Mouse (Mus musculus): ENCODE measurements around the gene Ccdc146.
"Not testable (repeated sequence)": the region's sequence is repeated elsewhere in the genome, so short reads cannot be mapped to it uniquely, and the experiment has no call there.

Ccdc146 gene

DNA sequence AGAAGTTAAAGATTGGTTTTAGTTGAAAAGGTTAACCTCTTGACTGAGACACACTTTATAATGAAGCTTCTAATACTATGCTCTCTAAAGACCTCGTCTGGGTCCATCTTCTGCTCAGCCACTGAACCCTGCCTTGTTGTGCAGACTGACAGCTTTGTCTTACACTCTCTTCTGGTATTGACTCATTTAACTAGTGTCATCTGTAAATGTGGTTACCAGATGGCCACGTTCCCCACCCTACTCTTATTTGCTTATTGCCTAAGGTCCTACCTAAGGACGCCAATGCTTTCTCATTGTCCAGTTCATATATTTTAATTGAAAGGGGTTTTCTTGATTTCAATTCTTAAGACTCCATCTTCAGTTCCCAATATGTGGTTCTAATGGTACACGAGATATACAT, 35.6 kb downstream of the Ccdc146 start:
- in situ Hi-C loops (cut with MboI; ENCODE audit: low sequenced_read_pairs): no loop called here

DNA sequence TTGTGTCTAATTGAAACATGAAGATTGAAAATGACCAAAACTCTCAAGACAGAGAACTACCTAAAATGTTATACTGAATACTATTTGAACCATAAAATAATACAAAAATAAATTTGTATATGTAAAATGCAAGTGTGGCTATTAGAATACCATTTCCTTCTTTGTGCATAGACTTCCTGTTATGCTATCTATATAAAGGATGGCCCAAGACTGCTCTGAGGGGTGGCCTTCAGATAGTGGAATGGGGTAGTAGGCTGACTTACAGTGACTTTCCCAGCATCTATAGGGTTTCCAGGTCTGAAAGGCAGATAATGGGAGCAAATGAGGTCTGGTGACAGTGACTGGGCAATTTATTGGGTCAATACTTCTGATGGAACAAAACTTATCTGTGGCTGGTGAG, 37.1 kb downstream of the Ccdc146 start:
- in situ Hi-C loops (cut with MboI; ENCODE audit: low sequenced_read_pairs): no loop called here

DNA sequence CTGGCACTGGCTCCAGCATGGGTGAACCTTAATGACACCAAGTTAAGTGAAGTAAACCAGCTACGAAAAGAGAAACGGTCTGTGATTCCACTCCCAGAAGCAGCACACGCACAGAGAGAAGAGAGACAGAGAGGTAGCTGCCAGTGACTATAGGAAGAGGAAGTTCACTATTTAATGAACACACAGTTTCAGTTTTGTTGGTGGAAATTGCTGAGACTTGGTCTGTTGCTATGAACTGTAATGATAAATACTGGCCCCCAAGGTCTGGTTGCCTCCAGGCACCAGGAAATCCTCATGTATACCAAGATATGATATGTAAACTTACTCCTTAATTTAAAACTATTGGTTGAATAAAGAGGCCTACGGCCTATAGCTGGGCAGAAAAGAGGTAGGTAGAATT, 38.0 kb downstream of the Ccdc146 start:
- in situ Hi-C loops (cut with MboI; ENCODE audit: low sequenced_read_pairs): no loop called here

DNA sequence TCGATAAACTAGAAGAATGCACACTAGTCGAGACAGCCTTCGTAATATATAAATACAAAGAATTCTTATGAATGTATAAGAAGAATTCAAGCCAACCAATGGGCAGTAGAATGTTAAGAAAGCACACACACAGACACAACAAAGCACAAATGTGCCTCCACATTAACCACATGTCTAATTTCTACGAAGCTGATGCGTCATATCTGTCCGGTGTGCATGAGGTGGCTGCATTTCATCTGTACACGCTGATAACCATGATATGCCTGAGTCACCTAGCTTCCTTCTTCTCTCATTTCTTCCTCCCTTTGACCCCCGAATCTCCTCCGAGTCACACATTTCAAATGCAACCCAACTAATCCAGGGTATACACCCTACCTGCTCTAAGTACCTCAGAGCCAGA, 39.5 kb downstream of the Ccdc146 start:
- in situ Hi-C loops (cut with MboI; ENCODE audit: low sequenced_read_pairs): no loop called here

DNA sequence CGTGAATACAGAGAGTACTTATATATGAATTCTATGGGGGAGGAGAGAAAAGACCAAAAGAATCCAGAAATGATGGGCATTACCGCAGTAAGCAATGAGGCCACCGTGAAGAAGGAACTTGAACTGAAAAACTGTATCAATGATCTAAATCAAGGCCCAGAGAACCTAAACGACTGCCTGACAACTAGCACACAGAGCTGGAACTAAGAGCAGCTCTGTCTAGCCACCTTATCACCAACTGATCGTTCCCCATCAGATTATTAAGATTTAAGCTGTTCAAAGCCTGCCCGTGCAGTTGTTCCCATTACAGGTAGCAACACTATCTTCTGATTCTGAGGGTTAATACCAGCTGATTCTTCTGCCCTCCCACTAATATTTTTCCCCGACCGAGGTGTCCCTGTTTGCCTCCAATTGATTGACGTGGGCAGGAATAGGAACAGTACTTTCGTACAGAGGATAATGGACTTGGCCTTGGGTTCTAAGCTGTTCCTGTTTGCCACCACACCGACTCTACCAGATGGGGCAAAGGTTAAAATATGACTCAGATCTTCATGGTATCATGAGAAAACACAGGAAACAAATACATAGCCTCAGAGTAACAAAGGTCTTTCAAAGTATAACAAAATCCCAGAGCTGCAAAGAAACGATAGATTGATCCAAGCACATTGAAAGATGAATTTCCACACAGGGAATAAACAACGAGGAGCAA, 40.1 kb downstream of the Ccdc146 start:
- in situ Hi-C loops (cut with MboI; ENCODE audit: low sequenced_read_pairs): no loop called here

DNA sequence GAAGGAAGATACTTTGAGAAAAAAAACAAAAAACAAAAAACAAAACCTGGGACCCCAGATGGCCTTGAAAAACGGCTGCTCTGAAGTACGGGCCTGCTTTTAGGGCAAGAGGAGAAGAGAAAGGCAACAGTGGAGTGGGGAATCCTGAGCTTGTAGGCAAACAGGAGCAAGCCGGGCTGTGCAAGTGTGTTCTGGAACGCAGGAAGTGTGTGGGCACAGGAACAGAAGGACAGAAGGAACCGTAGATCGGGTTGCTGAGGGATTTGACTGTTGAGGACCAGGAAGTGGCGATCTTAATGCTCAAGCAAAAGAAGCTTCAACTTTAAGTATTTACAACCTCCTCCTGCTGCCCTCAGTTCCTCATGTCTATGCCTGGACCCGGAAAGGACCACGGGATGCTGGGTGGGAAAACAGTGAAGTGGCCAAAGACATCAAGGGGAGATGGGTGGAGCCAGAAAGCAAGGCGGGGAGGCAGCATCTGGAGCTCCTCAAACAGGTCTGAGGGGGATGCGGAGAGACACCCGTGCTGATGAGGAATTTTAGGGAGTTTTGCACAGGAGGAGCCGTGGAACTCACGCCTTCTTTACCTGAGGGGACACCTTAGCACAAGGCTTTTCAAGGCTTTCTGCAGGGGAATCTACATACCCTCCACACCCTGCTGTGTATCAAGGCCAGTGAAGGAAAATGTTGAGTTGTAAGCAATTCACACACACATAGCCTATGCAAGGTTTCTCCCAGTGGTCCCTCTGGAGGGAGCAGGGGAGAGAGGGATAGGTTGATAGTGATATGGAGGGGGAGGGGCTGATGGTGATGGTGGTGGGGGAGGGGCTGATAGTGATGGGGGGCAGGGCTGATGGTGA, 40.9 kb downstream of the Ccdc146 start:
- in situ Hi-C loops (cut with MboI; ENCODE audit: low sequenced_read_pairs): no loop called here

DNA sequence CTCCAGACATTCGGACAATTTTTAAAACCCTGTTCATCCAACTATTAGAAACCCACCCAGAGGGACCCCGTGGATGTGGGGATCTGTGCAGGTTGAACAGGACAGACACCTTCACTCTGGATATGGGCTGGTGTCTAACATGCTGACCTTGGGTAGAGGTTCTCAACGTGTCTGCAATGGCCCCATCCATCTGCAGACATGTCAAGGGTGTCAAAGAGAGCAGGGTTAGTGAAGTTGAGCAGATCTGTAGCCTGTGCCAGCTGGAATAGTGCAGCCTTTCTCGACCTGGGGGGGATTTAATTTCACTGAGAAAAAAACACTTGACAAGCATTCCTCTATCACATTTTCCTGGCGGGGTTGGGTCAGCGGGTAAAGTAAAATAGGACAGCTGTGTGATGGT, 41.8 kb downstream of the Ccdc146 start:
- in situ Hi-C loops (cut with MboI; ENCODE audit: low sequenced_read_pairs): no loop called here

DNA sequence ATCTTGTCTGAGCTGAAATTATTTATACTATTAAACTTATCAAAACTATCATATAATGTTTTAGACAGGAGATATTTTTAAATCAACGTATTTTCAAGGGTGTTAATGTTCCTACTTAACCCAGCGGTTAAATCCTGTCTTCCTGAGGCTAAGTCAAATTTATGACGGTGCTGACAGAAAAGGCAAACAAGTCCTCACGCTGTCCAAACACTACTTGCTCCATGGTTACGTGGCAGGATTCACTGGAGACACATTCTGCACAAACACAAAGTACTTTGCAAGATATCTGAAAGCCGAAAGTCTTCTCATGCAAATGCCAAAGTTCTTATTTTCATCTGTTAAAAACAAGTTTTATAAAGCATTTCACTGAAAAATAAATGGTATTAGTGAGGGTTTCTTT, 42.5 kb downstream of the Ccdc146 start:
- in situ Hi-C loops (cut with MboI; ENCODE audit: low sequenced_read_pairs): no loop called here

DNA sequence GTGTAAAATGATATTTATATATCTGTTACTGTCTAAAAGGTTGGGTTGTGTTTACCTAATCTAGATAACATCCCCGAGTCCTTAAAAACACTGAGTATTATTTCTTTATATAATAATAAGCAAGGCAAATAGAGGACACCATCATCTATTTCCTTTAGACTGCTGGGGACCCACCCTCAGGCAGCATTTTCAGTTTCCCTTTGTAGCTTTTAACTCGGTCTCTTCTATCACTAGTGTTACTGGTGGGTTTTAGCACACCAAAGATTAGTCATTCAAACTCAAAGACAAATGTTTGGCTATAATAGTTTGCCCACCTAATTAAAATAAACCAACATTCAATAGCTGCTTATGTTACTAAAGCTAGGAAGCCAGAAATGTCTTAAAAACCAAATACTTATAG, 46.1 kb downstream of the Ccdc146 start:
- in situ Hi-C loops (cut with MboI; ENCODE audit: low sequenced_read_pairs): no loop called here

DNA sequence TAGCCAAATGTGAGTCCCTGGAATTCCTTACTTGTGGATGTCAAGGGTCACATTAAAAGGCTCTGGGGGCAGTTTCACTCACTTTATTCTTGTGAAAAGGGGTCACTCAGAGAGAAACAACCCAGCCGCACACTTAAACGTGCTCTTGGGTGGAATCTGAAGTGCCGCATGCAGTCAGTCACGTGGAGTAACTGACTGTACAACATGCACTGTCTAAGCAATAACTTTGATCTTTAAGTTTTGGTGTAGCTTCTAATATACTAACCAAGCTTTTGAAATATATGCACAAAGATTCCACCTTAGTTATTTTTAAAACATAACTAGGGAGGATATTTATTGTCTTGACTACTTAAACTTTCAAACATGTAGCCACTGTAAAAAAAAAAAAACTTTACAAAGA, 47.5 kb downstream of the Ccdc146 start:
- in situ Hi-C loops (cut with MboI; ENCODE audit: low sequenced_read_pairs): no loop called here

DNA sequence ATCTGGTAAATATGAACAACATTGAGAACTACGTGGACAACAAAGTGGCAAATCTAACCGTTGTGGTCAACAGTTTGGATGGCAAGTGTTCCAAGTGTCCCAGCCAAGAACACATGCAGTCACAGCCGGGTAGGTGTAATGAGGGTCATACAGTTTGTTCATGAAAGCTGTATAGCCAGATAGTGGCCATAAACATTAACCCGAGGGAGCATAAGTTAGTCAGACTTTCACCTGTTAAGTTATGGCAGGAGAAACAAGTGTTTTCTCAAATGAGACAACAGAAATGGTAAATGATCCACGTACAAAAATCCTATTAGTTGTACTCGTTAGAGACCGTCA, 51.3 kb downstream of the Ccdc146 start:
- in situ Hi-C loops (cut with MboI; ENCODE audit: low sequenced_read_pairs): no loop called here

DNA sequence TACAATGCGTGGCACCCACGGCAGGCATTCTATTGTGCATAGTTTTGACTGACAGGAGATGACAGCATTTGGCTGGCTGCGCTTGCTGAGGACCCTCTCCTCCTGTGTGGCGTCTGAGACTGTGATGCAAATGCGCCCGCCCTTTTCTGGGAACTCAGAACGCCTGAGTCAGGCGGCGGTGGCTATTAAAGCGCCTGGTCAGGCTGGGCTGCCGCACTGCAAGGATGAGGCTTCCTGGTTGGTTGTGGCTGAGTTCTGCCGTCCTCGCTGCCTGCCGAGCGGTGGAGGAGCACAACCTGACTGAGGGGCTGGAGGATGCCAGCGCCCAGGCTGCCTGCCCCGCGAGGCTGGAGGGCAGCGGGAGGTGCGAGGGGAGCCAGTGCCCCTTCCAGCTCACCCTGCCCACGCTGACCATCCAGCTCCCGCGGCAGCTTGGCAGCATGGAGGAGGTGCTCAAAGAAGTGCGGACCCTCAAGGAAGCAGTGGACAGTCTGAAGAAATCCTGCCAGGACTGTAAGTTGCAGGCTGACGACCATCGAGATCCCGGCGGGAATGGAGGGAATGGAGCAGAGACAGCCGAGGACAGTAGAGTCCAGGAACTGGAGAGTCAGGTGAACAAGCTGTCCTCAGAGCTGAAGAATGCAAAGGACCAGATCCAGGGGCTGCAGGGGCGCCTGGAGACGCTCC, 51.8 kb downstream of the Ccdc146 start, which contains the start of gene Fgl2:
Fgl2 (plus strand) TSS at position 150 of the 687 bp plus-strand sequence.
- in situ Hi-C loops (cut with MboI; ENCODE audit: low sequenced_read_pairs): no loop called here

DNA sequence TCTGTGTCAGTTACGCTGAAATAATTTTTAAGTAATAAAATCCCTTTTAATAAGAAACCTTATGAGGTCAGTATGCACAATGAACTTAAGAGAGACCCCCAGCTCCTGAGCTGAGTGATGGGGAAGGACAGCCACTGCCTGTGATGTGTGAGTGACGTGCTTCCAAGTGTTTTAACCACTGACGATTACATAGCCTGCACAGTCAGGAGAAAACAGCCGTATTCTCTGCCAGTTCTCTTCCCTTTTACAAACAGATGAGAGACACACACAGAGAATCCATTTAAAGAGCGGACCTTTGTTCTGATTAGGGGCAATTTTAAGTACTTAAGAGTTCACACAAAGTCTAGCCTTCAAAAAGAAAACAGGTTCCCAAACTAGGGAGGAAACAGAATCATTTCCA, 52.6 kb downstream of the Ccdc146 start:
- in situ Hi-C loops (cut with MboI; ENCODE audit: low sequenced_read_pairs): no loop called here

DNA sequence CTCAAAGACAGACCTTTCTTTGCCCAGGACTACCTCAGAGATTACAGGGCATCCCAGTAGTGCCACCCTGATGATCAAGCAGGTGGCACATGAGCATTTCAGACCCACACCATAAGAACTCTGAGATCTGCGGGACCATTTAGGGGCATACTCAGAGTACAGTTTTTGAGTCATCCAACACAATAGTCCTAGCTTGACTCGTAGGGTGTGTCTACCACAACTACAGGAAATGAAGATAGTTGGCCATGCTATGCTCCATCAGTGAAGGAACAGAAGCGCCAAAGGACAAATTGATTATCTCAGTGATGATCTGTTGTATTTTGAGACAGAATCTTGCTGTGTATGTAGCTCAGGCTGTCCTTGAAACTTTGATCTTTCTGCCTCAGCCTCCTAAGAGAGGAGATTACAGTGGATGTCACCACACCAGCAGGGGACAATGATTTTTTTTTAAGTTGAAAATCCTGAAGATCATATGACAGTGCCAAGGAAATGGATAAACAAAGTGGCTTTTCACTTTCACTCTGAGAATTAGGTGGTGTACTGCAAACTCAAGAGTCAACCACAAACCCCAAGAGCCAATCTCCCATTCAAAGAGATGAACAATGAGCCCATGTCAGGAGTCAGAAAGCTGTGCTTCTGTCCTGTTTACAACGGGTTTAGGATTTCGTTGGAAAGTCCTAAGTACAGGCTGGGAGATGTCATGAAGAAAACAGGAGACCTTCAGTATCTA, 54.1 kb downstream of the Ccdc146 start:
- in situ Hi-C loops (cut with MboI; ENCODE audit: low sequenced_read_pairs): no loop called here

DNA sequence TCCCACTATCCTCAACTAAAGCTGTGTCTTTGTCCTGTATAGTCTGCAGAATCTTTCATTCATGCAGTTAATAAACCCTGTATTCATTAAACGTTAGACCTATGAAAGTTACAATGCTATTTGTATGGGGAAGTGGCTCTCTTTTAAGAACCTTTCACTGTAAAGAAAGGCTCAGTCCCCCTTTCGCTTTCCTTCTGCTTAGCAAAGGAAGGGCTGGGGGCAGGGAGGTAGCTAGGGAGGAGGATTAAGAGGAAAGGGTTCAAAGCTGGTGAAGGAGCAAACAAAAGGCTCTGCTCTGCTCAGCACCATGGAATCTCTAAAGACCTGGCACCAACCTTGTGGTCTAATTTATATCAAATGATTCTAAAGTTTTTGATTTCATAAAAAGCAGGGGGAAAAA, 57.0 kb downstream of the Ccdc146 start:
- in situ Hi-C loops (cut with MboI; ENCODE audit: low sequenced_read_pairs): no loop called here

DNA sequence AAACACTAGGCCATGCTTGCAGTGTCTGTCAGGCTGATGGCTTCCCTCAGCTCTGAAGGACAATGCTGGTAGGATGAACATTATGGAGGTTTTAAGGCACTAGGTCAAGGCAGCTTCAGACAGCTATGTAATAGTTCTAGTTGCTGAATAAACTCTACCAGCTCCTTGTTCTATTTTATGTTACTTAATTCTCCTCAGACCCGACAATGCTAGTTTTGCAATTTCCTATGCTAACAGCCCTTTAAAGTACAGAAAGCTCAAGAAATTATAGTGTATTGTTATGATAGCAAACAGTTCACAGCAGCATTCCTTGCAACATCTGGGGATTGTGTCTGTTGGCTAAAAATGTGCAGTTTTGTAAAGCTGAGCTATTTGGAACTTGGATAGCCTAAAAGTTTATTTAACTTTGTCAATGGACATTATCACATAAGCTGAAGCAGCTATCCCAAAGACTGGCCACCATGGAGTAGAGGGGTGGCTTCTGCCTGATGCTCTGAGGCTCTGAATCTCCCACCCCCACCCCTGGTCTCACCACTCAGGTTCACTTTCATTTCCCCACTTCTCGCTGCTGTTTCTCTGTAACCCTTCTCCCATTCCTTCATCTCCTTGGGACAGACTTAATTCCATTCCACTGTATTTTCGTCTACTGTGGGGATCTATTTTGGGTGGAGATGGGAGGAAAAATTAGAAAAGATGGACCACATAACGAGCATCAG, 58.0 kb downstream of the Ccdc146 start:
- in situ Hi-C loops (cut with MboI; ENCODE audit: low sequenced_read_pairs): no loop called here

DNA sequence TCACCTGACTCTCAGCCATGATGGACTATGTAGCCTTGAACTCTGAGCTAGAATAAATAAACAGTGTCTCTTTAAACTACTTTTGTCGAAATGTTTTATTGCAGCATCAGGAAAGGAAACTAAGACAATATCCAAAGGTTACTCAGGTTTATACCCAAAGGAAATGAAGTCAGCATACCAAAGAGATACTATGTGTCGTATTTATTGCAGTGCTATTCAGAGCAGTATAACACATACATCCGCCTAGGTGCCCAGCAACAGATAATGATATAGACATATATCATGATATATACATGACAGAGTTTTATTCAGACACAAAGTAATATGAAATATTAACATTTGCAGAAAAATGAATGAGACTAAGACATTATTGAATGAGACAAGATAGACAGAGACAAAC, 61.1 kb downstream of the Ccdc146 start:
- in situ Hi-C loops (cut with MboI; ENCODE audit: low sequenced_read_pairs): no loop called here

DNA sequence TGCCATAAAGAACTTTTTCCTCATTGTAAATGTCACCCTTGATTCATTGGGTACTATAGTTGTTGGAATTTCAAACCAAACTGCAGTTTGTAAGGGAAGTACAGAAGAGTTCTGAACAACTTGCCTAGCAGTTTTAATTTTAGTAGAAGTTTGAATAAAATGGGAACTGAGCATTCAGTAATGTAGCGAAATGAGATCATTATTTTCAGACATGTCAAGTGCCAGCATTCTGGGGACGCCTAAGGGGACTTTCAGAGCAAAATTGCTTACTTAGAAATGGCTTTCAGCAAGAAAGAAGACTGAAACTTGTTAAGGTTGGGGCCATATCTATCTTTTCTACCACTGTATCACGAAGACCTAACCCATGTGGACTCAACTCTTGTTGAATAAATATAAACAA, 65.8 kb downstream of the Ccdc146 start:
- in situ Hi-C loops (cut with MboI; ENCODE audit: low sequenced_read_pairs): no loop called here

DNA sequence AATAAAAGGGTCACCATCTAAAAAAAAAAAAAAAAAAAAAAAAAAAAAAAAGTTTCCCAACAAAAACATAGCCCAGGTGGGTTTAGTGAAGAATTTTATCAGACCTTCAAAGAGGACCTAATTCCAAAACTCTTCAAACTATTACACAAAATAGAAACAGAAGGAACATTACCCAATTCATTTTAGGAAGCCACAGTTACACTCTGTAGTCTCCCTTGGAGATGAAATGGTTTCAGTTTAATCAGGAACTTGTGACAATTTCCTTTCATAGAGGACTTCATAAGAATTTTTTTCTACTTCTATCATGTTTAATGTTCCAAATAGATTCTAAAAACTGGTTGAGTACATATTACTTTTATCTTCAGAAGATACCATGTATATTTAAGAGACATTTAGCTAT, 72.8 kb downstream of the Ccdc146 start:
- in situ Hi-C loops (cut with MboI; ENCODE audit: low sequenced_read_pairs): no loop called here

DNA sequence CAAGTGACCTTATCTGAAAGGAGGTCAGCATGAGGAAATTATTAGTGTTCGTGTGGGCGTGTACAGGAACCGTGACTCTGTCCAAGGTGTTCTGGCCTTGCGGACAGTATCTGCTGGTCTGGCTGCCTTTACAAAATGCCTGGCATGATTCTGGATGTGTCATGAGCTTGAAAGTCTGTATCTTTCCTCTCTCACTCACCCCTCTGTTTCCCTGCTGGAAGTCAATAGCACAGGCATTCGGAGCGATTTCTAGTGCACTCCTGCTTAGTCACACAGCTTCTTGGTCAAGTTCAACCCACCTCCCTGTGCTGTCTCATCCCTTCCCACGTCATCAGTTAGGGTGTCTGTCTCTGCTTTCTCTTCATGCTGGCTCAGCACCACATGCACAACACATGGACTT, 76.1 kb downstream of the Ccdc146 start:
- in situ Hi-C loops (cut with MboI; ENCODE audit: low sequenced_read_pairs): no loop called here

DNA sequence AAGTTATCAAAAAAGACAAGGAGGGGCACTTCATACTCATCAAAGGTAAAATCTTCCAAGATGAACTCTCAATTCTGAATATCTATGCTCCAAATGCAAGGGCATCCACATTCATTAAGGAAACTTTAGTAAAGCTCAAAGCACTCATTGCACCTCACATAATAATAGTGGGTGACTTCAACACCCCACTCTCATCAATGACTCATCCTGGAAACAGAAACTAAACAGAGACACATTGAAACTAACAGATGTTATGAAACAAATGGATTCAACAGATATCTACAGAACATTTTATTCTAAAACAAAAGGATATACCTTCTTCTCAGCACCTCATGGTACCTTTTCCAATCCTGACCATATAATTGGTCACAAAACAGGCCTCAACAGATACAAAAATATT, 82.2 kb downstream of the Ccdc146 start:
- in situ Hi-C loops (cut with MboI; ENCODE audit: low sequenced_read_pairs): not testable (repeated sequence)
